Mouse (Mus musculus) cerebellum, postnatal 36 days (tissue): ENCODE measurements around the gene Ust.
"Not testable (repeated sequence)": the region's sequence is repeated elsewhere in the genome, so short reads cannot be mapped to it uniquely, and the experiment has no call there.

Experiments
- DNase-seq, 2 experiments: peaks; one replicate each; pipeline ENCODE4 v3.0.0; 2021 to 2022; ENCODE audit warnings: mixed read lengths in 2 of 2

The Ust gene

DNA sequence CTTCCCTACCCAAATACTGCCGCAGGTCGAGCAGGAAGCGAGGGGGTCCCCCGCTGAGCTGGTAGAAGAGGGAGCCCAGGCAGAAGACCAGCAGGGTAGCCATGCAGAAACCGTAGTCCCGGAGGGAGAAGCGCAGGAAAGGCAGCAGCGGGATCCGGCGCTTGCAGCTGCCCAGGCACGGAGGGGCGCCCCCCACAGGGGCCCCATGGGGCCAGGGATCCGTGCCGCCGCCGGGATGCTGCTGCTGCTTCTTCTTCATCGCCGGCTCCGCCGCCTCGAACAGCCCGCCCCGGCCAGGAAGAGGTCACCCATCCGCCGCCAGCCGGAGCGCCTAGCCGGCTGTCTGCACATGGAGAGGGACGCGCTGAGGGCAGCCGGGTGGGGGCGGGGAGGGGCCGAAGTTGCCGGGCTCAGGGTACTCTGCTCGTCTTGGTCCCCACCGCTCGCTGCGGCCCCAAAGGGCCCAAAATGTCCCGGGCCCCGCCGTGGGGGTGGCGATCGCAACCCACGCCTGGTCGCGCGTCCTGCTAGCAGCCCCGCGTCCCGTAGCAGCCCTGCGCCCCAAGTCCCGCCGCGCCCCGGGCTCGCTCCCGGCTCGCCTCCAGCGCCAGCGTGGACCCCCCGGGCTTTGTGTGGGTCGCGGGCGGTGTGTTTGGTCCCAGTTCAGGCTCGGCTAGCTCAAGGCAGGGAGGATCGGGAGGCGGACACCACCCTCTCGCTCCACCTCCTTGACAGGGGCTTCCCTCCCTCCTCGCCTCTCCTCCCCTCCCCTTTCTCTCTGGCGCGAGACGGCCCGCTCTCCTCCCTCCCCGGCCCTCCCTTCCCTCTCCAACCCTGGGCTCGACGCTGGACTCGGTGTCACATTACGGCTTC lies at the start of gene Ust:
TSS of gene Ust (minus strand) at position 685 of the 873 bp plus-strand sequence.
- peak; percentile 72 to 77 for DNase-seq

DNA sequence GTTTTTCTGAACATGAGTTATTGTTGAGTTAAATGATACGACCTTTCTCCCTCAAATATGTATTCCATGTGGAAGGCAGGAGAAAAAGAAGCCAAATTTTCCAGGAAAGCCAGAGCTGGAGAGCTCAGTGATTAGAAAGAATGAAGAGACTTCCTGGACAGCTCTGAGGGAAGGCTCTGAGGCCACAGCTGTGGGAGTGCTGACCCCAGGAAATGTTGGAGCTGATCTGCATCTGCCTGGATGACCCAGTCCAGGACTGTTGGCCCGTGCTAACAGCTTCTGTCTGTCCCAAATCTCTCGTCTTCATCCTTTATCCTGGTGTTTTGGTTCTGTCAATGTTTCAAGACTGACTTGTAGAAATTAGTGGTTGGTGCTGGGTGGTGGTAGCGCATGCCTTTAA lies 42.7 kb upstream of the Ust start:
- DNase-seq = no peak

DNA sequence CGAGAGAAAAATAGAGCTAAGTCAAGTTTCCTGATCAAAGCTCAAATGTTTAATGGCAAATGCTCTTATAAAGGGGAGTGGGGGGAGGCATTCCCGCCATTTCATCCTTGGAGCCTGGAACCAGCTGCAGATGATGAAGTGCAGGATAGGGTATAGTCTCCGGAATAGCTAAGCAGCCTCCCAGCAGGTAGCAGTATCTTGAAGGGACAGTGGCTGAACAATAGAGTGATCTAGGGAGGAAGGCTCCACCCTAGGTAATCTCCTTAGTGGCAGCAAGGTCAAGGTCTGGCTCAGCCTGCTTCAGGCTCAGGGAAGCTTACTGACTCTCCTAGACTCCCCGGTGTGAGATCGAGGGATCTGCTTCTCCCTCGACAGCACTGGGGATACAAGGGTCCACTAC lies 40.9 kb upstream of the Ust start:
- not testable (repeated sequence) for DNase-seq

DNA sequence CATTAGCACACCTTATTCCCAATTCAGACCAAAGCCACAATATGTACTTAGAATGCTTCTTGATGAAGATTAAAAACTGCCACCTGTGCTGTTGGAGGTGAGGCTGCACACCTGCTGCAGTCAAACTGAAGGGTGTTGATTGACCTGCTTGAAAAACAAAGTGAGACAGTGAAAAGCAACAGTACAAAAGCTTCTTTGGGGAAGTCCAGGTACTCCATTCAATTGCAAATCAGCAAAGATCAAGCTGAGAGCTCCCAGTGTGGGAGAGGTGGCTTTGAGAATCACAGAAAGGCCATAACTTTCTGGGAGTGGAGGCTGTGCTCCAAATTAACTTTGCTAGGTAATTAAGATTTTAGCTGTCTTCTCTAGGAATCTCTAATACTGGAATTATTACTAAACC lies 33.6 kb upstream of the Ust start:
- DNase-seq = not testable (repeated sequence)

DNA sequence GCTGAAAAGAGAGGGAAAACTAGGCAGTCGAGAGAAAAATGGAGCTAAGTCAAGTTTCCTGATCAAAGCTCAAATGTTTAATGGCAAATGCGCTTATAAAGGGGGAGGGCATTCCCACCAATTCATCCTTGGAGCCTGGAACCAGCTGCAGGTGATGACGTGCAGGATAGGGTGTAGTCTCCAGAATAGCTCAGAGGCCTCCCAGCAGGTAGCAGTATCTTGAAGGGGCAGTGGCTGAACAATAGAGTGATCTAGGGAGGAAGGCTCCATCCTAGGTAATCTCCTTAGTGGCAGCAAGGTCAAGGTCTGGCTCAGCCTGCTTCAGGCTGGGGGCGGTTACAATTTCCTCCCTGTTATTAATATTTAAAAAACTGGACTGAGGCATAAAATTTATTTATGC lies 33.0 kb upstream of the Ust start:
- DNase-seq = not testable (repeated sequence)

DNA sequence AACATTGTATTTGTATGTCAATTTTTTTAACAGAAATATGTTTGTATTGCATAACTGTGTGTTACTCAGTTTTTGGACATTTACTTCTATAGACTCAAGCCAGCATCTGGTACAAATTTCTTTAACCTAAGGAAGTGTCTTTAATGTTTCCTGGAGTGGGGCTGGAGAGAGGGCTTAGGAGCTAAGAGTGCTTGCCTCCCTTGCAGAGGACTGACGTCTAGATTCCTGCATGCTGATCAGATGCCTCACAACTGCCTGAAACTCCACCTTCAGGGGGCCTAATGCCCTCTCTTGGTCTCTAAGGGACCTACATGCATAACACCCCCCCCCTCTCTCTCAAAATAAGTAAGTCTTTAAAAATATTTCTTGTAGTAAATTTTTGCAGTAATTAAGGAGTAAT lies 22.9 kb upstream of the Ust start:
- no peak for DNase-seq

DNA sequence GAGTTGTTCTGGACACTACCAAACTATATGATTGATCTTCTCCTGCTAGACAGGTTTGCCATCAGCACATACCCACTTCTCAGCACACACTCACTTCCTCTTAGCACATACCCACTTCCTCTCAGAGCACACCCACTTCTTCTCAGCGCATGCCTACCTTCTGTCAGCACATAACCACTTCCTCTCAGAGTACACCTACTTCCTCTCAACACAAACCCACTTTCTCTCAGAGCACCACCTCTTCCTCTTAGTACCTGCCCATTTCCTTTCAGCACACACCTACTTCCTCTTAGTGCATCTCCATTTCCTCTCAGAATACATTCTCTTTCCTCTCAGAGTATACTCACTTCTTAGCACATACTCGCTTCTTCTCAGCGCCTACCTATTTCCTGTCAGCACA lies 16.8 kb upstream of the Ust start:
- no peak for DNase-seq

DNA sequence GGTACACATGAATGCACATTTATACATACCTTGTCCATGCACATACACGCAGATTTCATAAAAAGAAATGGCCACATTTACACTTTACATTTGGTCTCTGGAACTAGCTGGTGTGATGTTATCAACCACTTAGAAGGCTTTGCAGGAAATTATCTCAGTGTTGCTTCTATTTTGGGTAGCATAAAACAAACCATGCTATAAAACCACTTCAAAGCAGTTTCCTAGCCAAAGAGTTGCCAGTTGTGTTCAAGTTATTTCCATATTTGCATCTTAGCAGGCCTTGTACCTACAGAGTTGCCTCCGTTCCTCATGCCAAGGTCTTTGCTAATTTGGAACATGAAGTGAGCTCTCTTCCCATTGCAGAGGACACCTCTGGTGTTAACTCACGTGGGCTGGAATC lies 13.0 kb upstream of the Ust start:
- no peak for DNase-seq

DNA sequence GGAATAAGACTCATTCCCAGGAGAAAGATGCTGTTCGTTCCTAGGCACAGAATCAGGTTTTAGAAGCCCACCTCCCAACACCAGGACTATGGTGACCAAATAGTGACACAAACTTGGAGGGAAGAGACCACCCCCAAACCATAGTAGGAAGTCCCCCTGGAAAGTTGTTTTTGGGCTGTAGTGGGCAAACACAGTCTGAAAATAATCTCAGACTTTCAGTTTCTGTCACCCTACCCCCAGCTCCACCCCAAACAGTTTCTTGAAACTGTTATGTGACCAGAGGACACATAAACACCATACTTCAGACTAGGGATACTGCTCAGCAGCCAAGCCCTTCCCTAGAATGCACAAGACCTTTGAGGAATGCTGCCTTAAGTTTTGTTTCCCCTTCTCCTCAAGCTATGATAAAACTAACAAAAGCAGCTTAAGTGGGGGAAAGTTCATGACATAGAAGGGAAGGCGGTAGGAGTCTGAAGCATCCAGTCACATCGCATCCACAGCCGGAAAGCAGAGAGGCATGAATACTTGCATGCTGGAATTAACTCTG lies 12.0 kb upstream of the Ust start:
- DNase-seq = no peak

DNA sequence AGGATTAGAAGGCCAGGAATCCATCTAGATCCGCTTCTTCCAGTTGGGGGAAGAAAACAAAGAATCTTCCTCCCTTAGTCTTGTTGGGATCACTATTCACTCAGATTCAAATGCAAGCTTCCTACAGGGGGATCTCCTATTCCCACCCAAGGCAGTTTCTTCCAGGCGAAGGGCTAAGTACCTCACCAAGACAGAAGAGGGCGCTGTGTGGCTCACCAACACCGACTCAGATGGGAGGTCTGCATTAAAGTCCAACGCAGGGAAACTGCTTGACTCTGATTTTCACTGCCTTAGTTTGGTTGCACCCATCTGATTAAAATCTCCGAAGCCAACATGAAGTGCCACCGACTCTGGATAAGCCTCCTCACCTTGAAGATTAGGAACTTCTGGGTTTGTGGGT lies 10.5 kb upstream of the Ust start:
- DNase-seq = no peak

DNA sequence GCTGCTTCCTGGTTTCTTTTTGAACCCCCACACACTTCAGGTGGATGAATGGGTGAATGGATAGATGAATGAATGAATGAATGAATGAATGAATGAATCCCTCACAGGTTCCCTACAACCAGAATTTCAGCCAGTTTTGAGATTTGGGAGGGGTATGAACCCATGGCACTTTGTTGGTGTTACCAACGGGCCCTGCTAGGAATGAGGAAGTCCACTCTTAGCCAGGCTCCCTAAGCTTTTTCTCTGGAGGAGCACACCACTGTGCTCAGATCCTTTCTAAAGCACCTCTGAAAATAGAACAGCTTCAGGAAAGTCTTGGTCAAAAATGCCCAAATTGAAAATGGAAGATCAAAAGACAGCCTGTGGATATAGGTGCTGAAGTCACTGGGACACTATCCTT lies 6.7 kb upstream of the Ust start:
- DNase-seq = no peak

DNA sequence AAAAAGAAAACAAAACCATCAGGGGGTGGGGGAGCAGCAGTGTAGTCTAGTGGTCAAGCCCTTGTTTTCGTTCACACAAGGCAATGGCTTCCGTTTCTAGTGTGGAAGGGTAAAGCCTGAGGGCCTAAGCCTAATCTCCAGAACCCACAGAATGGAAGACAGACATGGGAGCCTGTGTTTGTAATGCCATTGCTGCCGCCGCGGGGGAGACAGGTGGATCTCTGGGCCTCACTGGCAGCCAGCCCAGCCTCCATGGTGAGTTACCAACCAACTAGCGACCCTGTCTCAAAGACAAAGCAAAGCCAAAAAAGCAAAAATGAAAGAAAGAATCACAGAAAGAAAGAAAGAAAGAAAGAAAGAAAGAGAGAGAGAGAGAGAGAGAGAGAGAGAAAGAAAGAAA lies 2.9 kb upstream of the Ust start:
- peak in 1 of 2 experiments; percentile 46 for DNase-seq

DNA sequence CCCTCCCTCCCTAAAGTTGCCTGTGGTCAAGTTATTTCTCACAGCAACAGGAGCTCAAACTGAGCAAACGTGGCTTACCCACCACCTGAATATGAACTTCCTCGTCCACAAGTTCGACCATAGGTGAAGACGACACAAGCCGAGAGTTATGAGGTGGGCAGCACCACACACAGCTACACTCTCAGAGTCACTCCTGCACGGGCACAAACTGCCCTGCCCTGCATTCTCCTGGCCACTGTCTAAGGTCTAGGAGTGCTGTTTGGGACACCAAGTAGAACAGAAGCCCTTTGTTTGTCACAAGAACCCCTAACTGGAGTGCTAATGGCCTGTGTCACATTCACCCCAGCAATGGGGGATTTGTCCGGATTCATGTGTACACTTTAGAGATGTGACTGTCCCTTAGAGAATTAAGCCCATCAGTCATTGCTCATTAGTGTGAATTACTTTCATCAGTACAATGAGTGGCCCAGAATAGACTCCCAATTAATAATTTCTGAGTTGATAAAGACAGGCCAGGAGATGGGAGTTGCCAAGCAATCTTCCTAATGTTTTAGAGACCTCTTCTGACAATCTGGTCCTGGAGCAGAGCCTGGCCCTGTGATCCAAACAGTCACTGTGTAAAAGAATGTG lies 2.3 kb upstream of the Ust start:
- DNase-seq = no peak

DNA sequence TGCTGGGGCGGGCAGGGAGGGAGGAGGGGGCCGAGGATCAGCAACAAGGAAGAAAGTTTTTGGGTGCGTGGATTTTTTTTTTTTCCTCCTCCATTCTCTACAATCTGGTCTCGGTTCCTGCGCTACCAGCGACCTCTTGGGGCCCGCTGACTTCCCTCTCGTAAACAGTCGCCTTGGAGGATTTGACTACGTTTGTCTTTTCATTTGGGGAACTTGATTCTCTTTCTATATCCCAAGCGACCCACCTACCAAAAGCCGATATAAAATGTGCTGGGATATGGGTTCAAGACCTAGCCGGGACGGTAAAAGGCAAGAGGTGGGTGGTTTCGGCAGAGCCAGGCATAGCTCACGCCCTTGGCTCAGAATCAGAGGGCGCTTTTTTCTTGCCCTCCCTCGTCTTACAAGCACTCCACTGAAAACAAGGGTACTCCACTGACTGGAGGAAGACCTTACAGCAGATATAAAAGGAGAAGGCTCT lies 428 bp upstream of the Ust start:
- DNase-seq = peak in 1 of 2 experiments; percentile 58

DNA sequence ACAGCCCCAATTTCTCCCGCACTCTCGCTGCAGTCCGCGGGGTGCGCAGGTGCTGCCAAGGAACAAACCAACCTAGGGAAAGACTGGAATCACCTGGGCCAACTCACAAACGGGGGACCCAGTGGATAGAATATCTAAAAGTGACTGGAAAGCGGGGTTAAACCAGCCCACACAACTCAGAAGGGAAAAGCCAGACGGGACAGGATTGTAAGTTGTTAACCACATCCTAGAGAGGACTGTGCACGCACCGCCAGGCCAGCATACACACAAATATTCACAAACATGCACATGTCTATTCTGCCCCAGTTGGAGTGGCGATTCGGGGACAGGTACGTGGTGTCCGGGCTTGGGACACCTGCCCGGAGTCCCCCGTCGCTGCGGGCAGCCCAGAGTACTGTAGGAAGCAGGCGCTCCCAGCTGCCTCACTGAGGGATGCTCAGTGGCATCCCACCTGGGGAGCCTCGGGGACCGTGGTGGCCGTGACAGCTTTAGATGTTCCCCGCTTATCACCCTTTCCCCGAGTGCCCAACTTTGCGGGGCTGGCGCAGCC lies 959 bp downstream of the Ust start:
- DNase-seq = peak; percentile 69 to 78

DNA sequence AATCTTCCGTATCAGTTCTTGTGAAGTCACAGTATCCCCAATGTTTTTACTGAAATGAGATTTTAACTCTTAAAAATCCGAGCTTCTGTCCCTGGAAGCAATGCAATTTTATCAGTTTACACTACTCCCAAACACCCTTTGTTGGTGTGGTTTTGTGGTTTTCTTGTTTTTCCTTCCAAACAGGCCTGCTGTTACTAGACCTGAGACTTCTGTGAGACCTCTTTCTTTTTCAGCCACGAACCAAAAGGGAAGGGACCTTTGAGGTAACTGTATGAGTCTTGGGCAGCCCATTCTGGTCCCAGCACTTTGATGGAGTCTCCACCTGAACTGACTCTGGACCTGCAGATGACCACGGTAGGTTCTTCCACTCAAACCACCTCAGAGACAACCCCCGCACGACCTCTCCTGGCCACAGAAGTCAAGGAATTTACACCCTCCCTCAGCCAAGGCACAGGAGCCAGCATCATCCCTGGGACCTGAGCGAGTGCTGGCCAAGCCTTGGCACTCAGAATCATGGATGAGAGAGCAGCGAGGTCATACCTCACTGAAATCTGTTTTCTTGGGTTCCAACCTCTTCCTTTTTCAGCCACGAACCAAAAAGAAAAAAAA lies 1.6 kb downstream of the Ust start:
- peak; percentile 82 to 83 for DNase-seq

DNA sequence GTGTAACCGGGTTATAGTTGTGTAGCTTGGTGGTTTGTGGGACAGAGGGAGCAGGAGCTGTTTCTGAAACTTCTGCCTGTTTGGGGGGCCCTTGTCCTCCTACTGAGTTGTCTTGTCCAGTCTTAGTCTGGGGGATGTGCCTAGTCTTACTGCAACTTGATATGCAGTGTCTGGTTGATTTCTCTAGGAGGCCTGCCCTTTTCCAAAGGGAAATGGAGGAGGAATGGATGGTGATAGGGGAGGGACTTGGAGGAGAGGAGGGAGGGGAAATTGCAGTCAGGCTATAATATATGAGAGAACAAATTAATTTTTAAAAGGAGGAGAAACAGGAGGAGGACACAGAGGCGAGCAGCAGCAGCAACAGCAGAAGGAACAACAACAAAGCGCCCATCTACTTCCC lies 4.9 kb downstream of the Ust start:
- DNase-seq = no peak

DNA sequence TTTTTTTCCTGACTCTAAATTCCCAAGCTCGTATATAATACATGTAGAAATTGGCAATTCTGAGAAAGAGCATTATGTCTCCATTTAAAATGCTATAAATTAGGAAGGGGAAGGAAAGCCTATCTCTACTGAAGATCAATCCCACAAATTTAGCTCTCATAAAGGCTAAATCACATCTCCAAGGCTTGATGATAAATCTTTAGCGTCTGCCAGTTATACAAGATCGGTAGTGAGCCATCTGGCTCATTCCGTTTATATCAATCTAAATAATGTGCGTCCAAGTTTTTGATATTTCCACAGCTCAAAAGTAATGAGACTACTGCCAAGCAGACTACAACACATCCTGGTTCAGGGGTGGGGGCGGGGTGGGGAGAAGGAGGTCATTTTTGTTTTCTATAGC lies 6.4 kb downstream of the Ust start:
- no peak for DNase-seq

DNA sequence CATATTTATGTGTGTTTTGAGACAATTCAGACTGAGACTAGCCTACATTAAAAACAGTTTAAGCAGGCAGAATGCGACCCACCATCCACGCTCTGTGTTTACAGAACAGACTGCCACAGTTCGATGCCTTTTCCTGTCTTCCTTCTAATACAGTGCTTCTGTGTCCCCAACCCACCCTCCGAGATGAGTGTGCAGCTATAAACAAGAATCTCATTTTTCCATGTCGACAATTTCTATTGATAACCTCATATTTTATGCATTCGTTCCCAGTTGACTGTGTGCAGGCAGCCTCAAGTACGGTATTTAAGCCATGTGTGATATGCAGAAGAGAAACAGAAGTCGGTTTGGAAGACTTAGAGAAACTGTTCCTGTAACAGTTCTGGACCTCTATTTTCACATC lies 6.9 kb downstream of the Ust start:
- DNase-seq = no peak

DNA sequence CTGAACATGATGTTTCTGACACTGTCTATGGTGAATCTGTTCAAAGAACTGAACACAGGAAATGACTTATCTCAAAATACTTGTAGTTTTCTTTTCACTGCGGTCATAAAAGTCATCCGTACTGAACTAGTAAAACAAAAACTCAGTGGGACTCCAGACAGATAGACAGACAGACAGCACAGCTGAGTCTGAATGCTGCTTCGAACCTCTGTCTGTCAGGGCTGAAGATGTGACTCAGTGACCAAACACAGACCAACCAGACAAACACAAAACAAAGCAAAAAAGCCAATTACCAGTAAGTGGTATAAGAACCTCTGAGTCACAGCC lies 12.4 kb downstream of the Ust start:
- no peak for DNase-seq

DNA sequence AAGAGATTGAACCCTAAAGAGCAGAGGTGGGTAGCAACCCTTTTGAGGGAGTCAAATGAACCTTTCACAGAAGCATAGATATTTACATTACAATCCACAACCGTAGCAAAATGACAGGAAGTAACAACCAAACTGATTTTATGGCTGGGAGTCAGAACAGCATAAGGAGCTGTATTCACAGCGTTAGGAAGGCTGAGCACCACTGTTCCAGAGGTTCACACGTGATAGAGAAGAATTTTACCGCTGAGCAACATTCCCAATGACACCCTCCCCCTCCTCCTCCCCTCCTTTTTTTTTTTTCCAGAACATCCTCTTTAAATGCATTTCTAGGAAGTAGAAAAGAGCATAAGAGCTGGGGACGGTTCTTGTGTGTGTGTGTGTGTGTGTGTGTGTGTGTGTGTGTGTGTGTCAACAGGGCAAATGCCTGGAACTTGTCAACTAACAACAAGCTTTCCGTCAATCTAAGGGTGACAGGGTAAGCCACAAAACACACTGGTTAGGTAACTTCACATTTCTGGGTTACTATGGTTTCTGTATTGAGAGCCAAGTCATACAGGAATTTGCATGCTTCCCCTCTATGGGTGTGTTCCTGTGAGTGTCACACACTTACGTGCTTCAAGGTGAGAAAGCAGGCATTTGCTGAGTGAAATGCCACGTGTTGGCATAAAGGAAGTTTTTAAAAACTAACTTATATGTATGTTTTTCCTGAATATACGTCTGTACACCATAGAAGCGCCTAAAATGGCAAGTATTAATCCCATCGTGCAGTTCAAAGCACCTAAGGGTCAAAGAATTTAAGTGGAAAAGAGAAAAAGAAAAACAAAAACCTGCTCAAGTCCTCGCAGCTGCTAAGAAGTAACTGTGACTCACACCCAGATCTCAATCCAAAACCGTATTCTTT lies 13.0 kb downstream of the Ust start:
- DNase-seq = no peak

DNA sequence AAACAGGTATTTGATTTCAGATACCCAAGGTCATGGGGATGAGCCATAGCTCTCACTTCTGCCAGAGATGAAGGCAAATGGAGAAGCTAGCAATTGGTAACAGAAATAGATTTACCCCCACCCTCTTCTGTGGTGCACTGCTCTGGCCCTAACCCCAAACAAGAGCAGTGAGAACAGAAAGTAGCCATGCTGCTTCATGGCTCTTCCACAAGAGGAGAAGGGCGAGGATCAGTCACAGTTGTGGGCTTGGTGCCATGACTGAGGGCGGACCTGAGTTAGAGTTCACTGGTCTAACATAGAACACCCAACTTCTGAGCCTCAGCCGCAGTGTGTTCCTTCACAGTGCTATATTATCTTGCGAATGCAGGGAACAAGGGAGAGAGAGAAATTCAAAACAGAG lies 13.8 kb downstream of the Ust start:
- no peak for DNase-seq
